Mouse (Mus musculus) liver, embryonic 14.5 days (tissue): ENCODE measurements around the gene Pglyrp1. TPM values are rescaled to one million over a fixed set of nuclear protein-coding genes. Genes with fewer than 3 reads are reported as not detected.
A peak's percentile ranks its signal among the peaks of the same experiment; 100 is the strongest.

Experiments
- ATAC-seq: fragments of 200-750 bp; cut with Nextera tagmentation; 2 replicates; pipeline ENCODE4 v1.8.0; 2017; ENCODE audit warnings: moderate number of reproducible peaks, mild to moderate bottlenecking, moderate library complexity; ENCODE audit not compliant: insufficient read depth
- DNase-seq, 3 experiments: peaks; one replicate each; pipeline ENCODE4 v3.0.0-alpha.2; 2012 to 2013; ENCODE audit warnings: low read depth in 3 of 3, low spot score in 3 of 3
- H3K27ac ChIP-seq: fragments of 300-500 bp; sonication (generic); 2 replicates; pipeline ENCODE4 v1.5.1; 2014; ENCODE audit warnings: moderate library complexity, mild to moderate bottlenecking, control low read depth, inconsistent platforms
- H3K27me3 ChIP-seq: fragments of 300-500 bp; sonication (generic); 2 replicates; pipeline ENCODE4 v1.6.1; 2014; ENCODE audit warnings: mild to moderate bottlenecking, low read length, moderate library complexity; ENCODE audit not compliant: control insufficient read depth, insufficient read depth
- H3K36me3 ChIP-seq: fragments of 300-500 bp; sonication (generic); replicated peaks from 2 replicates; pipeline ENCODE4 v1.6.1; 2014; ENCODE audit warnings: low read depth; ENCODE audit not compliant: control insufficient read depth, insufficient read depth
- H3K4me1 ChIP-seq, 2 experiments: fragments of 200-500 bp in 1 of 2; fragments of 300-500 bp in 1 of 2; sonication (generic) in 1 of 2; replicated peaks; 2 replicates each; pipeline ENCODE4 v1.6.1; 2012 to 2014; ENCODE audit warnings: antibody characterized with exemption in 1 of 2, inconsistent platforms in 1 of 2, low read length in 1 of 2; ENCODE audit not compliant: control insufficient read depth in 2 of 2, insufficient read depth in 2 of 2
- H3K4me2 ChIP-seq: fragments of 300-500 bp; sonication (generic); 2 replicates; pipeline ENCODE4 v1.6.1; 2014; ENCODE audit warnings: low read depth, mild to moderate bottlenecking, control low read depth, moderate library complexity
- H3K4me3 ChIP-seq, 2 experiments: fragments of 200-500 bp in 1 of 2; fragments of 300-500 bp in 1 of 2; sonication (generic) in 1 of 2; 2 replicates each; pipeline ENCODE4 v1.5.1; 2012 to 2014; ENCODE audit warnings: low read depth in 2 of 2, low read length in 2 of 2, mild to moderate bottlenecking in 2 of 2, control low read depth in 1 of 2, inconsistent platforms in 1 of 2, moderate library complexity in 1 of 2; ENCODE audit not compliant: insufficient read depth in 1 of 2
- H3K9ac ChIP-seq: fragments of 300-500 bp; sonication (generic); replicated peaks from 2 replicates; pipeline ENCODE4 v1.6.1; 2014; ENCODE audit warnings: mild to moderate bottlenecking, control low read depth, moderate library complexity
- H3K9me3 ChIP-seq: fragments of 300-500 bp; sonication (generic); 2 replicates; pipeline ENCODE4 v1.6.1; 2016; ENCODE audit warnings: low read length, mixed read lengths; ENCODE audit not compliant: control insufficient read depth
- CTCF ChIP-seq: IDR thresholded peaks from 2 replicates; pipeline ENCODE4 v1.5.1; 2016; ENCODE audit warnings: antibody characterized with exemption, low read depth, control low read depth
- EP300 ChIP-seq: IDR thresholded peaks from 2 replicates; pipeline ENCODE4 v1.6.1; 2016; ENCODE audit warnings: antibody characterized with exemption, low read depth
- WGBS: fragments of 180-500 bp; shearing (Covaris S2); extraction: QIAGEN DNeasy Blood & Tissue Kit; methylation state at CpG from one replicate; pipeline ENCODE4 v1.1.7; 2014; ENCODE audit not compliant: insufficient replicate concordance; 5-methylcytosine and 5-hydroxymethylcytosine counted together
- polyA plus RNA-seq, 2 experiments: library from polyadenylated mRNA; depleted of rRNA in 1 of 2; stranded (reverse) in 1 of 2; unstranded in 1 of 2; fragments of >200 nt; fragmentation: Nextera tagmentation in 1 of 2; extraction: Ambion mirVana in 1 of 2; gene quantifications; 2 replicates each; pipeline versions ENCODE4 v1.2.1 to v1.2.3; 2012 to 2014

Gene Pglyrp1
- polyA plus RNA-seq, 2 experiments = 10.5 to 32.0 TPM

- Histone ChIP-seq H3K4me1 (0 out of 4 replicates have a peak, but pooled peaks cover 0 to 2% of the 10 kb centered on the region in 2 experiments), H3K27ac (no peak overlapping the region), H3K4me3 (no peak overlapping the region), H3K9ac (no peak overlapping the region), H3K4me2 (peak overlapping the region; percentile 38), H3K27me3 (peaks cover 4% of the 10 kb centered on the region), H3K36me3 (no peaks in the 10 kb centered on the region), H3K9me3 (no peaks in the 10 kb centered on the region; the same call in 1 of the 2 replicates)
- TF ChIP-seq CTCF = no peak
- TF ChIP-seq EP300 = no peak
- ATAC-seq (no peak), DNase-seq (no peak)
- 4% methylated on average over 7 of the region's 7 CpGs for WGBS
Measured at GRCm38 (mm10) chr7:18872816-18873215, 1.7 kb downstream of the Pglyrp1 start.

GRCm38 (mm10) chr7:18873253-18873652 is 2.1 kb downstream of the Pglyrp1 start:
- TF ChIP-seq CTCF = peak; percentile 87
- no peak for TF ChIP-seq EP300
- H3K36me3 ChIP-seq = no peaks in the 10 kb centered on the region
- WGBS = 1% methylated on average over 10 of the region's 10 CpGs
- no peaks in the 10 kb centered on the region; the same call in 1 of the 2 replicates for H3K9me3 ChIP-seq
- H3K4me1 ChIP-seq = 0 out of 4 replicates have a peak, but pooled peaks cover 0 to 2% of the 10 kb centered on the region in 2 experiments
- peak in 2 of 3 experiments; percentile 14 to 19 for DNase-seq
- H3K27ac ChIP-seq = no peak overlapping the region
- H3K9ac ChIP-seq = no peak overlapping the region
- H3K27me3 ChIP-seq = peaks cover 4% of the 10 kb centered on the region
- H3K4me2 ChIP-seq = peak overlapping the region; percentile 38
- ATAC-seq = 0 out of 2 replicates have a peak, but pooled peaks have one; percentile 21
- H3K4me3 ChIP-seq = no peak overlapping the region

- TF ChIP-seq CTCF = no peak
- Histone ChIP-seq H3K9me3 (no peaks in the 10 kb centered on the region), H3K9ac (no peak overlapping the region), H3K27me3 (peaks cover 4% of the 10 kb centered on the region), H3K4me3 (no peak overlapping the region), H3K36me3 (no peaks in the 10 kb centered on the region), H3K4me1 (0 out of 4 replicates have a peak, but pooled peaks cover 0 to 2% of the 10 kb centered on the region in 2 experiments), H3K4me2 (no peak overlapping the region), H3K27ac (no peak overlapping the region)
- no peak for ATAC-seq
- WGBS = 71% methylated on average over 5 of the region's 5 CpGs
- no peak for DNase-seq
Measured at GRCm38 (mm10) chr7:18875372-18875771, 4.2 kb downstream of the Pglyrp1 start.

GRCm38 (mm10) chr7:18878691-18879090 is 7.6 kb downstream of the Pglyrp1 start:
- no peak overlapping the region for H3K4me3 ChIP-seq
- no peak overlapping the region for H3K4me2 ChIP-seq
- no peaks in the 10 kb centered on the region for H3K27me3 ChIP-seq
- no peak for DNase-seq
- TF ChIP-seq CTCF = no peak
- TF ChIP-seq EP300 = no peak
- WGBS = 48% methylated on average over 7 of the region's 7 CpGs
- no peaks in the 10 kb centered on the region for H3K4me1 ChIP-seq
- H3K9ac ChIP-seq = no peak overlapping the region
- no peaks in the 10 kb centered on the region for H3K36me3 ChIP-seq
- no peak for ATAC-seq
- no peaks in the 10 kb centered on the region for H3K9me3 ChIP-seq
- H3K27ac ChIP-seq = no peak overlapping the region

- Histone ChIP-seq H3K4me1 (no peaks in the 10 kb centered on the region), H3K9me3 (no peaks in the 10 kb centered on the region), H3K4me3 (no peak overlapping the region), H3K4me2 (no peak overlapping the region), H3K27me3 (no peaks in the 10 kb centered on the region), H3K9ac (no peak overlapping the region), H3K27ac (no peak overlapping the region), H3K36me3 (no peaks in the 10 kb centered on the region)
- no peak for TF ChIP-seq CTCF
- TF ChIP-seq EP300 = no peak
- DNase-seq (no peak), ATAC-seq (peak; percentile 43; the same call in 1 of the 2 replicates)
- 29% methylated on average over 9 of the region's 9 CpGs for WGBS
Measured at GRCm38 (mm10) chr7:18883991-18884744, 13.0 kb downstream of the Pglyrp1 start.
